Mouse (Mus musculus) cerebellum, adult 11 months (tissue): ENCODE data around the gene Cyfip1.
"Not testable (repeated sequence)": the region's sequence is repeated elsewhere in the genome, so short reads cannot be mapped to it uniquely, and the experiment has no call there.

Experiments
- DNase-seq: peaks from one replicate; pipeline ENCODE4 v3.0.0; 2022

The Cyfip1 gene

DNA sequence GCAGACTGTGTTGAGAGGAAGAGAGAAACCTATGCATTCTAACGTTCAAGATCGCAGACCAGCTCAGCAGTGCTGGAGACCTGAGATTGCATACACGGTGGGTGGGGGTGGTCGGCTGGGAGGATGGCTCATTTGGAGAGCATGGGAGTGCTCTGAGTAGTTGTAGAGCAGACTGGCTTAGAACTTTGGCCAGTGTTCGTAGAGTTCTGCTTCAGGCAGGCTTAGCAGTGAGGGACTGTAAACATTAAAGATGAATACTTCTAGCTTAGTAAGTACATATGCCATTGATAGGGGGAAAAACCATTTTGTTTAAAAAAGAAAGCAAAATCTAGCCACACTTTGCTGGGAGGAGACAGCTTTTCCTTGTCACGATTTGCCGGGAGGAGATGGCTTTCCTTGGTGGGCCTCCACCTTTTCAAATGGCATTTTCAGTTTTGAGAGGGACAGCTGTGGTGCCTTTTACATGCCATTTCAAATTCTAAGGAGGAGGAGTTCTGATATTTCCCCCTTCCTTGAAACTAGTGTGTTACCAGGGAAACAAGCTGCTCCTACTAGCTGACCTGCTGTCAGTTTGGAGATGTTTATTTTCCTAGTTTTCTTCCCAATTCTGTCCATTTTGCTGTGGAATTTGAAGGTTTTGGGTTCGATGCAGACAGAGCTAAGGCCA lies 24.3 kb downstream of the Cyfip1 start:
- DNase-seq = no peak

- no peak for DNase-seq
Measured at GRCm38 (mm10) chr7:55868247-55868646, 26.7 kb downstream of the Cyfip1 start.

- no peak for DNase-seq
Measured at GRCm38 (mm10) chr7:55869220-55869619, 27.7 kb downstream of the Cyfip1 start.

DNA sequence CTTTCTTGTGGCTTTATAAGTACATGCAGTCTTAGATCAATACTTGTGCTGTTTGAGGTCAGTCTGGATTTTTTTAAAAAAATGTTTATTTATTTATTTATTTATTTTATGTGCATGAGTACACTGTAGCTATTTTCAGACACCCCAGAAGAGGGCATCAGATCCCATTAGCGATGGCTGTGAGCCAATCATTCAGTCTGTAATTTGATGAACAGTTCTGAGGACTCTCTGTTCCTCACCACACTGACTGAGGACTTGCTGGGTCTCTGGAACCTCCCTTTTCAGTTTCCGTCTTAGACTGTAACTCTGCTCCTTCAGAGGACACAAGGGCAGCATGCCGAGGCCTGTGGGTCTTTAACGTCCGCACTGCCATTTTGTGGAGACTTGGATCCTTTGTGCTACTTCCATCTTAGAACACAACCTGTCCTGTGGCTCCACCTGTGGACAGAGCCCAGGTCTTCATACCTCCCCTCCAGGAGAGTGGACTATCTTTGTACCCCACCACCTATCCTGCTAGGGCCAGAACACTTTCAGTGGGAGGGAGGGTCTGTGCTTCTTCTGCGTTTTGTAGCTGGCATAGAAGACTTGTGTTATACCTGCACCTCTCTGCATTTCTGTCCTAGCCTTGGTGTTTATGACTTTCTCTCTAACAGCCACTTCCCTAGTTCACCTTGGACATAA lies 28.9 kb downstream of the Cyfip1 start:
- no peak for DNase-seq

- DNase-seq = no peak
Measured at GRCm38 (mm10) chr7:55871476-55871875, 29.9 kb downstream of the Cyfip1 start.

DNA sequence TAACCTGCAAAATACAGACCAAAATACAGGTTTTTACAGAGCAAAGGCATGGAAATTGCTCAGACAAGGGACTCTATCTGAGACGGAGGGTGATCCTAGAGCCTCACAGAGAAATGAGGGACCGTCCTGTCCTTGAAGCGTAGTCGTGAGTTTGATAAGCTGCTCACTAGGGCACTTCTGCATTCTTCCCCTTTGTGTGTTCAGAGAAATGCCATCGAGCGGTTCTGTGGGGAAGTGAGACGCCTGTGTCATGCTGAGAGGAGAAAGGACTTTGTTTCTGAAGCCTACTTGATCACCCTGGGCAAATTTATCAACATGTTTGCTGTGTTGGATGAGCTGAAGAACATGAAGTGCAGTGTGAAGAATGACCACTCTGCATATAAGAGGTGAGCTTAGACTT lies 33.2 kb downstream of the Cyfip1 start:
- no peak for DNase-seq

GRCm38 (mm10) chr7:55877721-55878120 lies 36.2 kb downstream of the Cyfip1 start:
- DNase-seq = no peak

DNA sequence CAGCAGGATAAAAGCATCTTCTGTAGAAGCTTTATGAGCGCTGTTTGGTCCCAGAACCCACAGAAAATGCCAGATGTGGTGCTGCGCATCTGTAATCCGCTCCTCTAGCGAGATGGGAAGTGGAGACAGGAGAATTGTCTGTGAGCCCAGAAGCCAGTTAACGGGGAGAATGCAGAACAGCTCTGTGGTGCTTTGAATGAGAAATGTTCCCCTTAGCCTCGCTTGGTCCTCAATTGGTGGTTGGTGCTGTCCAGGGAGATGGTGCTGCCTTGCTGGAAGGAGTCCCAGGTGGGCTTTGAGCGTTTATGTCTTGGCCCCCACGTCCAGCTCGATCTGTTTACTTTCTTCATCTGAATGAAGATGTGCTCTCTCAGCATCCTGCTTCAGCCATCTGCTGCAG lies 39.3 kb downstream of the Cyfip1 start:
- DNase-seq = no peak

GRCm38 (mm10) chr7:55888603-55889002 lies 47.1 kb downstream of the Cyfip1 start:
- DNase-seq = no peak

DNA sequence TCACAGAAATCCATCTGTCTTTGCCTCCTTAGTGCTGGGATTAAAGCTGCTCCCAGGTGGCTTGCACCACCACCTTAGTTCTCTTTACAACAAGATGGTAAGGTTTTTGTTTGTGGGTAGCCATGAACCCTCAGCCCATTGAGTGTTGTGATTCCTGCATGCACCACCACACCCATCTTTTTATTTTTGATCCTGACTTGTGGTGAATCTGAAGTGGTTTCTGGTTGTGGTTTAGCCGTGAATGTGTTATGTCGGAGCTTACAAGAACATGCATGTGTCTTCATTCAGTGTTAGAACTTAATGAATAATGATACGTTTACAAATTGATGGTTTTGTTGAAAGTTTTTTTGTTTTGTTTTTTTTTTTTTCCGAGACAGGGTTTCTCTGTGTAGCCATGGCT lies 48.5 kb downstream of the Cyfip1 start:
- no peak for DNase-seq

GRCm38 (mm10) chr7:55890731-55891130 lies 49.2 kb downstream of the Cyfip1 start:
- no peak for DNase-seq

- DNase-seq = no peak
Measured at GRCm38 (mm10) chr7:55891797-55892196, 50.3 kb downstream of the Cyfip1 start.

DNA sequence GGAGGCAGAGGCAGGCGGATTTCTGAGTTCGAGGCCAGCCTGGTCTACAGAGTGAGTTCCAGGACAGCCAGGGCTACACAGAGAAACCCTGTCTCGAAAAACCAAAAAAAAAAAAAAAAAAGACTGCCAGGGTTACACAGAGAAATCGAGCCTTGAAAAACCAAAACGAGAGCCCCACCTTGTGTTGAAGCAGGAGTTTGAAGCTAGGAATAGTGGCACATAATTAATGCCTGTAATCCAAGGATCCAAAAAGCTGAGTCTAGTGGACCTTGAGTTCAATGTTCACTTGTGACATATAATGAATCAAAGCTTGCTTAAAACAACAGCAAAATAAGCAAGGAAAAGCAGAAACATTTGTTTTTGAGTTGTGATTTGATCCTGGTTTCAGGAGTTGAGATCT lies 62.2 kb downstream of the Cyfip1 start:
- DNase-seq = no peak

DNA sequence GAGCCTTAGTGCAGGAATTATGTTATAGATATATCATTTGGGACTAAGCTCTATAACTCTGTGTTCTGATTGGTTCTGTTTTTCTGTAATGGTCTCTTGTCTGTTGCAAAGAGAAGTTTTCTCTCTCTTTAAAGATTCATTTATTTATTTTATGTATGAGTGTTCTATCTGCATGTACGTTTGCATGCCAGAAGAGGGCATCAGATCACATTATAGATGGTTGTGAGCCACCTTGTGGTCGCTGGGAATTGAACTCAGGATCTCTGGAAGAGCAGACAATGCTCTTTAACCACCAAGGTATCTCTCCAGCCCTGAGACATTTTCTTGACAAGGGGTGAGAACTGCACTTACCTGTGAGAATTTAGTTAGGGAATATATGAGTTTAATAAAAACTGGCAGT lies 63.9 kb downstream of the Cyfip1 start:
- DNase-seq = no peak

- DNase-seq = no peak
Measured at GRCm38 (mm10) chr7:55909519-55909918, 68.0 kb downstream of the Cyfip1 start.

GRCm38 (mm10) chr7:55910356-55910755 lies 68.8 kb downstream of the Cyfip1 start:
- no peak for DNase-seq

DNA sequence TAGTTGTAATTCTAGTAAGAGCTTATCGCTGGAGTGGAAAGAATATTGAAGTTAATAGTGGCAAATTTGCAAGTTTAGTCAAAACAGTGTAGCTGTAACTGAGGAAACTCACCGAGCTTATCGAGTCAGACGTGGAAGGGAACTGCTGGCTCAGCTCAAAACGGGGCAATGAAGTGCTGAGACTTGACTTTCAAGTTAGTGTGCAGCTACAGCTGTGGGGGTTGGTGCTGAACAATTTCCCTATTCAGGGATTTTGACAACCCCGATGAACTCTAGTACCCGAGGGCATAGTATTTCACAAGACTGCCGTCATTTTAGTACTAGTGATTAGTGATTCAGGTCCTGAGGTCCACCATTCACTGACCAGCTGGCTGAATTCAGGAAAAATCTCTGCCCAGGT lies 69.8 kb downstream of the Cyfip1 start:
- DNase-seq = no peak

DNA sequence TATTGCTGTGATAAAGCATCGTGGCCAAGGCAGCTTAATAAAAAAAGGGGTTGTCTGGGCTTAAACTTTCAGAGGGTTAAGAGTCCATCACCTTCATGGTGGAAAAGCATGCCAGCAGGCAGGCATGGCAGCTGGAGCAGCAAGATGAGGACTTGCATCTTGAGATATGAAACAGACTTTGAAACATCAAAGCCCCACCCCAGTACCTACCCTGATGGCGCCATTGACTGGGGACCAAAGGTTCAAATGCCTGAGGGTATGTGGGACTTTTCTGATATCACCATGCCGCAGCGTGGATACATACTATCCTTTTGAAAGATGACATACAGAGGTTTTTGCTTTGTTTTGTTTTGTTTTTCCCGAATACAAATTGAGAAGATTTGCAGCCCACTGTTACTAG lies 70.6 kb downstream of the Cyfip1 start:
- no peak for DNase-seq

GRCm38 (mm10) chr7:55918365-55918764 lies 76.8 kb downstream of the Cyfip1 start:
- not testable (repeated sequence) for DNase-seq

DNA sequence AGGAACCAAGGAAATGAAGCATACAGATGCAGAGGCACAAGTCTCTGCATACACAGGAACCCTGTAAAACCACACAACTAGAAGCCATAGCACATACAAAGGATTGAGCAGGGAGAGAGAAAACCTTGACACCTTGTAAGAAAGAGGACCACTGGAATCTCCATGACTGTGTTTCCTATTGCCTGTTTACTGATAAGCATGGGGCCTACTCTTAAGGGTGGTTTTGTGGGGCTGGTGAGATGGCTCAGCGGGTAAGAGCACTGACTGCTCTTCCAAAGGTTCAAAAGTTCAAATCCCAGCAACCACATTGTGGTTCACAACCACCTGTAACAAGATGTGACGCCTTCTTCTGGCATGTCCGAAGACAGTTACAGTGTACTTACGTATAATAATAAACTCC lies 85.7 kb downstream of the Cyfip1 start:
- DNase-seq = no peak

DNA sequence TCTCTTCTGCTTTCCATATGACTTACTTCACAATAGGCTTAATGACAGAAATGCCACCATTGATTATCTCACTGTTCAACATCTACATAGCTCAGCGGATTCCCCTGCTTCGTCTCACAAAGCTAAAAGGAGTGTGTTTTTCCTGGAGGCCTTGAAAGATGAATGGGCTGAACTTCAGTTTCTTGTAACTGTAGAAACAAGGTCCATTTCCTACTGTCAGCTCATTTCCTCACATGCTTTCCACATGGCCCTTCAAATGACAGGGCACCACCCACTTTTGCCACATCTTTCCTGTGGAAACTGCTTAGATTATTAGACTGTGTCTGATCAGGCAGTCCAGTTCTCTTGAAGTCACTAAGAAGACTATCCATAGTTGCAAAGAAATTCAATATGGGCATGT lies 87.1 kb downstream of the Cyfip1 start:
- no peak for DNase-seq

DNA sequence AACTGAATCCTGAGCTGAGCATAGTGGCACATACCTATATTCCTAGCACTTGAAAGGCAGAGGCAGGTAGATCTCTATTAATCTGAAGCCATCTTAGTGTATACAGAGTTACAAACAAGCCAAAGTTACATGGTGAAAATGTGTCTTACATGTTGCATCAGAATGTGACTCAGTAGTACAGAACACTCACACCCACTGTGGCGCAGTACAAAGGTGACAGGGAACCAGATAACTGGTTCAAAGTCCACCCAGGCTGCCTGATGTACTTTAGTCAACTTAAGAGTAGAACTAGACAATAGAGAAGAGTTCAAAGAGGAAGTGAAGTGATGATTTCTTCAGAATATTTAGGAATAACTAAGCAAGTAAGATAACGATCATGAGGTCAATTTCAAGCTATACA lies 93.5 kb downstream of the Cyfip1 start:
- DNase-seq = no peak

DNA sequence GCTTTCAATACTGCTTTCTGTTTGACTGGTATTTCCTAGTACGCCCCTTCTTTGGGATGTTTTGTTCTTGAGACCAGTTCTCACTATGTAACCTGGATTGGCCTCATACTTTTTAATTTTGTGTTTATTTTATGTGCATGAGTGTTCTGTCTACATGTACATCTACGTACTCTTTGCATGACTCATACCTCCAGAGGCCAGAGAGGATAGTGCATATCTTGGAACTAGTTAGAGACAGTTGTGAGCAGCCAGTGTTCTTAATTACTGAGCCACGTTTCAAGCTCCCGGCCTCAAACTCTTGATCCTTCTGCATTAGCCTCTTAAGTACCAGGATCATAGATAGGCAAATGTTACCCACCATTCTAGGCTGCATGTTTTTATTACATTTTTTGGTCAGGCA lies 96.8 kb downstream of the Cyfip1 start:
- DNase-seq = no peak

DNA sequence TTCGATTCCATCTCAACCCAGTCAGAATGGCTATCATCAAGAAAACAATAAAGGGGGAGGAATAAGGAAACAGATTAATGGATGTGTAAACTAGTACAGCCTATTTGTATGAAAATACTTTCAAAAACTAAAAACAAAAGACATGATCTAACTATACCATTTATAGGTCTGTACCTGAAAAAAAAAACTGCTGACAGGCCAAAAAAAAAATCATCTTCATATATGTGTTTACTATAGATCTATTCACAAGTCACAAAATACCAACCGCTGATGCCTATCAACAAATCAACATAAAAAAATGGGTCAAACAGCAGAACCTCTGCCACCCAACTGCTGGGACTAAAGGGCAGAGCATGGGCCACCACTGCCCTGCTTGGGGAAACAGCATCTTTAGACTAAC lies 114.5 kb downstream of the Cyfip1 start:
- no peak for DNase-seq

GRCm38 (mm10) chr7:55957178-55957577 lies 115.6 kb downstream of the Cyfip1 start:
- no peak for DNase-seq
